Mouse (Mus musculus) CH12.LX (cell line): ENCODE measurements around the gene Nrap. TPM values are rescaled to one million over a fixed set of nuclear protein-coding genes. Genes with fewer than 3 reads are reported as not detected.

ENCODE experiments used
- DNase-seq: peaks from one replicate; pipeline ENCODE4 v3.0.0-alpha.2; 2013; ENCODE audit errors: extremely low read depth
- H3K27ac ChIP-seq: 2 replicates; pipeline ENCODE4 v1.5.1; 2012; ENCODE audit warnings: low read depth, mild to moderate bottlenecking, control low read depth, moderate library complexity; ENCODE audit not compliant: insufficient read depth
- H3K27me3 ChIP-seq: replicated peaks from 2 replicates; pipeline ENCODE3; 2012; ENCODE audit warnings: inconsistent platforms
- H3K36me3 ChIP-seq, 2 experiments: replicated peaks in 1 of 2; 2 replicates each; pipeline versions ENCODE3 to v1.6.1; 2012; ENCODE audit warnings: inconsistent platforms in 1 of 2, low read length in 1 of 2, mild to moderate bottlenecking in 1 of 2, mixed read lengths in 1 of 2, moderate library complexity in 1 of 2; ENCODE audit not compliant: control insufficient read depth in 1 of 2, insufficient read depth in 1 of 2
- H3K4me1 ChIP-seq, 2 experiments: 2 replicates each; pipeline ENCODE4 v1.6.1; 2012; ENCODE audit warnings: inconsistent platforms in 1 of 2, moderate library complexity in 1 of 2; ENCODE audit not compliant: insufficient read depth in 2 of 2, control insufficient read depth in 1 of 2
- H3K4me2 ChIP-seq: 2 replicates; pipeline ENCODE4 v1.6.1; 2012; ENCODE audit warnings: low read depth, mild to moderate bottlenecking, control low read depth; ENCODE audit not compliant: poor library complexity, insufficient read depth, severe bottlenecking
- H3K4me3 ChIP-seq, 3 experiments: fragments of 150-350 bp in 1 of 3; sonication (generic) in 1 of 3; replicated peaks in 1 of 3; 2 replicates each; pipeline versions ENCODE3 to v1.5.1; 2011 to 2012; ENCODE audit warnings: low read depth in 2 of 3, low read length in 2 of 3, mild to moderate bottlenecking in 2 of 3, moderate library complexity in 2 of 3, control low read depth in 1 of 3, improper control_type of control experiment in 1 of 3, inconsistent platforms in 1 of 3, mixed read lengths in 1 of 3; ENCODE audit not compliant: poor library complexity in 1 of 3
- H3K79me2 ChIP-seq: replicated peaks from 2 replicates; pipeline ENCODE4 v1.6.1; 2012; ENCODE audit warnings: mild to moderate bottlenecking, moderate library complexity; ENCODE audit not compliant: control insufficient read depth, poor library complexity, insufficient read depth, severe bottlenecking; ENCODE audit errors: extremely low read depth
- H3K9ac ChIP-seq: 2 replicates; pipeline ENCODE4 v1.6.1; 2012; ENCODE audit warnings: low read depth, mild to moderate bottlenecking, control low read depth, moderate library complexity; ENCODE audit not compliant: insufficient read depth
- H3K9me3 ChIP-seq: replicated peaks from 2 replicates; pipeline ENCODE3; 2012; ENCODE audit warnings: low read length, inconsistent platforms, mixed read lengths
- BHLHE40 ChIP-seq: IDR thresholded peaks from 2 replicates; pipeline ENCODE4 v1.6.1; 2011; ENCODE audit warnings: mild to moderate bottlenecking, low read depth, low read length, improper control_type of control experiment
- CTCF ChIP-seq, 2 experiments: IDR thresholded peaks in 1 of 2; conservative IDR thresholded peaks in 1 of 2; 2 replicates each; pipeline ENCODE4 v1.5.1; 2011 to 2012; ENCODE audit warnings: low read depth in 2 of 2, low read length in 2 of 2, improper control_type of control experiment in 1 of 2, inconsistent platforms in 1 of 2, mild to moderate bottlenecking in 1 of 2, moderate library complexity in 1 of 2
- ETS1 ChIP-seq: conservative IDR thresholded peaks from 2 replicates; pipeline ENCODE4 v1.6.1; 2012; ENCODE audit warnings: low read depth, mild to moderate bottlenecking, inconsistent platforms, low read length, improper control_type of control experiment, moderate library complexity
- GABPA ChIP-seq: IDR thresholded peaks from 2 replicates; pipeline ENCODE4 v1.6.1; 2012; ENCODE audit warnings: low read depth, low read length, improper control_type of control experiment, inconsistent platforms; ENCODE audit not compliant: insufficient replicate concordance
- HCFC1 ChIP-seq: IDR thresholded peaks from 2 replicates; pipeline ENCODE4 v1.6.1; 2012; ENCODE audit warnings: low read depth, mild to moderate bottlenecking, inconsistent platforms, low read length, improper control_type of control experiment
- JUN ChIP-seq: IDR thresholded peaks from 2 replicates; pipeline ENCODE4 v1.6.1; 2011; ENCODE audit warnings: low read depth, mild to moderate bottlenecking, low read length, improper control_type of control experiment, moderate library complexity; ENCODE audit not compliant: insufficient read depth
- MAFK ChIP-seq: IDR thresholded peaks from 2 replicates; pipeline ENCODE4 v1.6.1; 2011; ENCODE audit warnings: low read length, improper control_type of control experiment; ENCODE audit not compliant: insufficient replicate concordance
- MAZ ChIP-seq: IDR thresholded peaks from 2 replicates; pipeline ENCODE4 v1.6.1; 2012; ENCODE audit warnings: low read depth, mild to moderate bottlenecking, inconsistent platforms, low read length, improper control_type of control experiment, moderate library complexity
- MXI1 ChIP-seq: IDR thresholded peaks from 2 replicates; pipeline ENCODE4 v1.6.1; 2011; ENCODE audit warnings: mild to moderate bottlenecking, low read depth, low read length, improper control_type of control experiment
- MYC ChIP-seq: IDR thresholded peaks from 2 replicates; pipeline ENCODE4 v1.6.1; 2011; ENCODE audit warnings: low read depth, mild to moderate bottlenecking, improper control_type of control experiment, low read length
- NELFE ChIP-seq: IDR thresholded peaks from 2 replicates; pipeline ENCODE4 v1.6.1; 2011; ENCODE audit warnings: low read depth, low read length, improper control_type of control experiment
- NRF1 ChIP-seq: IDR thresholded peaks from 2 replicates; pipeline ENCODE4 v1.6.1; 2014; ENCODE audit warnings: low read depth, mild to moderate bottlenecking, inconsistent platforms, low read length, improper control_type of control experiment, moderate library complexity
- PAX5 ChIP-seq: IDR thresholded peaks from 2 replicates; pipeline ENCODE4 v1.6.1; 2012; ENCODE audit warnings: low read length, inconsistent platforms, mixed read lengths
- UBTF ChIP-seq: IDR thresholded peaks from 2 replicates; pipeline ENCODE4 v1.6.1; 2012; ENCODE audit warnings: low read depth, mild to moderate bottlenecking, inconsistent platforms, low read length, improper control_type of control experiment, moderate library complexity
- ZC3H11A ChIP-seq: IDR thresholded peaks from 2 replicates; pipeline ENCODE4 v1.6.1; 2012; ENCODE audit warnings: low read depth, mild to moderate bottlenecking, inconsistent platforms, low read length, improper control_type of control experiment
- ZKSCAN1 ChIP-seq: IDR thresholded peaks from 2 replicates; pipeline ENCODE4 v1.6.1; 2012; ENCODE audit warnings: low read depth, inconsistent platforms, low read length, improper control_type of control experiment, borderline replicate concordance
- ZNF384 ChIP-seq: IDR thresholded peaks from 2 replicates; pipeline ENCODE4 v1.6.1; 2012; ENCODE audit warnings: low read depth, low read length, improper control_type of control experiment, inconsistent platforms
- dilution Hi-C: fragments of 300-500 bp; cut with MboI; formaldehyde crosslinking; loops from 2 replicates; pipeline ENCODE4 v1.14.3; 2020; ENCODE audit warnings: low sequenced_read_pairs; ENCODE audit not compliant: extremely low pct_unique_long_range_greater_than_20kb, extremely low pct_ligation_motif_present
- in situ Hi-C: fragments of 300-500 bp; cut with MboI; formaldehyde crosslinking; loops from 3 replicates; pipeline ENCODE4 v1.14.3; 2019; ENCODE audit warnings: low sequenced_read_pairs, low pct_ligation_motif_present, low pct_unique_long_range_greater_than_20kb, mixed read lengths
- polyA plus RNA-seq: library from polyadenylated mRNA; unstranded; fragments of >175 nt; gene quantifications from 2 replicates; pipeline ENCODE4 v1.2.1, GENCODE M21; 2012; ENCODE audit warnings: low read depth; ENCODE audit not compliant: insufficient read length
- total RNA-seq, 2 experiments: library from RNA; depleted of rRNA; stranded (reverse); fragments of 300-350 nt in 1 of 2; fragments of >200 nt in 1 of 2; gene quantifications; 2 replicates each; pipeline ENCODE4 v1.2.3; 2012 to 2014

Gene Nrap
- total and polyA plus RNA-seq, 3 experiments: 0.04 to 1.5 (median 0.17) TPM

- dilution Hi-C loops: no loop called here
- TF ChIP-seq ZNF384 (no peak), MAZ (no peak), MXI1 (no peak), MAFK (no peak), JUN (no peak), ETS1 (no peak), PAX5 (no peak), NRF1 (no peak), GABPA (no peak), MYC (no peak), UBTF (no peak), BHLHE40 (no peak), HCFC1 (no peak)
- DNase-seq: no peak
- Histone ChIP-seq H3K27ac (no peak overlapping the region), H3K27me3 (no peaks in the 10 kb centered on the region), H3K4me3 (no peak overlapping the region), H3K79me2 (no peaks in the 10 kb centered on the region), H3K9me3 (no peaks in the 10 kb centered on the region), H3K4me1 (no peaks in the 10 kb centered on the region), H3K9ac (no peak overlapping the region), H3K4me2 (no peak overlapping the region), H3K36me3 (peaks cover 3 to 25% of the 10 kb centered on the region in 2 experiments)
- in situ Hi-C loops: no loop called here
Measured at GRCm38 (mm10) chr19:56406581-56406980, 16.7 kb upstream of the Nrap start.

- dilution Hi-C loops: no loop called here
- H3K27me3 ChIP-seq: no peaks in the 10 kb centered on the region
- no peak for DNase-seq
- no peak for TF ChIP-seq HCFC1
- TF ChIP-seq NELFE: no peak
- TF ChIP-seq ZNF384: no peak
- TF ChIP-seq ZKSCAN1: no peak
- no peak for TF ChIP-seq CTCF (conservative IDR thresholded peaks at IDR 0.05 in 1 of 2, IDR thresholded peaks at IDR 0.05 in 1 of 2; ENCODE audit: low read depth in 2 of 2, low read length in 2 of 2)
- no peak for TF ChIP-seq ETS1
- no peak for TF ChIP-seq BHLHE40
- TF ChIP-seq ZC3H11A: no peak
- no peak overlapping the region for H3K9ac ChIP-seq
- peaks cover 3 to 25% of the 10 kb centered on the region in 2 experiments for H3K36me3 ChIP-seq
- in situ Hi-C loops: no loop called here
- no peaks in the 10 kb centered on the region for H3K9me3 ChIP-seq
- no peak overlapping the region for H3K4me2 ChIP-seq
- no peaks in the 10 kb centered on the region for H3K79me2 ChIP-seq
- peaks cover 0 to under 1% of the 10 kb centered on the region in 2 experiments; a peak in 1 of 4 replicates for H3K4me1 ChIP-seq
- H3K4me3 ChIP-seq: no peak overlapping the region
- H3K27ac ChIP-seq: no peak overlapping the region
Measured at GRCm38 (mm10) chr19:56405824-56406223, 16.0 kb upstream of the Nrap start.
